Mouse (Mus musculus) heart, postnatal 0 days (tissue): ENCODE measurements around the gene Uba5. TPM values are rescaled to one million over a fixed set of nuclear protein-coding genes. Genes with fewer than 3 reads are reported as not detected.

Experiments used
- ATAC-seq: fragments of 200-750 bp; cut with Nextera tagmentation; 2 replicates; pipeline ENCODE4 v1.8.0; 2017; ENCODE audit warnings: low read depth, moderate number of reproducible peaks, moderate library complexity; ENCODE audit not compliant: insufficient read depth
- DNase-seq: peaks from one replicate; pipeline ENCODE4 v3.0.0-alpha.2; 2016; ENCODE audit warnings: low spot score
- H3K27ac ChIP-seq: fragments of 300-500 bp; sonication (generic); 2 replicates; pipeline ENCODE4 v1.5.1; 2014; ENCODE audit warnings: low read depth, mild to moderate bottlenecking
- H3K27me3 ChIP-seq: fragments of 300-500 bp; sonication (generic); 2 replicates; pipeline ENCODE4 v1.6.1; 2014; ENCODE audit warnings: low read length, mixed read lengths; ENCODE audit not compliant: control insufficient read depth, insufficient read depth
- H3K36me3 ChIP-seq: fragments of 300-500 bp; sonication (generic); replicated peaks from 2 replicates; pipeline ENCODE4 v1.6.1; 2014; ENCODE audit warnings: low read length, mixed read lengths; ENCODE audit not compliant: control insufficient read depth, insufficient read depth
- H3K4me1 ChIP-seq: fragments of 300-500 bp; sonication (generic); 2 replicates; pipeline ENCODE4 v1.6.1; 2014; ENCODE audit warnings: antibody characterized with exemption; ENCODE audit not compliant: control insufficient read depth, insufficient read depth
- H3K4me2 ChIP-seq: fragments of 300-500 bp; sonication (generic); 2 replicates; pipeline ENCODE4 v1.6.1; 2014; ENCODE audit warnings: low read depth, mild to moderate bottlenecking, low read length, moderate library complexity
- H3K4me3 ChIP-seq: fragments of 300-500 bp; sonication (generic); 2 replicates; pipeline ENCODE4 v1.5.1; 2014; ENCODE audit warnings: low read depth, low read length
- H3K9ac ChIP-seq: fragments of 300-500 bp; sonication (generic); replicated peaks from 2 replicates; pipeline ENCODE4 v1.6.1; 2014; ENCODE audit warnings: low read depth, low read length, mixed read lengths
- H3K9me3 ChIP-seq: fragments of 300-500 bp; sonication (generic); replicated peaks from 2 replicates; pipeline ENCODE4 v1.6.1; 2016; ENCODE audit warnings: low read length; ENCODE audit not compliant: control insufficient read depth
- CTCF ChIP-seq: IDR thresholded peaks from 2 replicates; pipeline ENCODE4 v1.5.1; 2016; ENCODE audit warnings: antibody characterized with exemption, control low read depth, low read depth
- EP300 ChIP-seq: IDR thresholded peaks from 2 replicates; pipeline ENCODE4 v1.6.1; 2016; ENCODE audit warnings: antibody characterized with exemption, low read depth
- WGBS: fragments of 180-500 bp; shearing (Covaris S2); extraction: QIAGEN DNeasy Blood & Tissue Kit; methylation state at CpG from one replicate; pipeline ENCODE4 v1.1.7; 2014; 5-methylcytosine and 5-hydroxymethylcytosine counted together
- polyA plus RNA-seq: library from polyadenylated mRNA; unstranded; fragments of >200 nt; fragmentation: Nextera tagmentation; extraction: Ambion mirVana; gene quantifications from 2 replicates; pipeline ENCODE4 v1.2.1, GENCODE M21; 2015
- total RNA-seq: library from RNA; depleted of rRNA; stranded (reverse); fragments of >200 nt; gene quantifications from 2 replicates; pipeline ENCODE4 v1.2.3, GENCODE M21; 2014; ENCODE audit warnings: low replicate concordance

Uba5 gene
- total and polyA plus RNA-seq, 2 experiments from 2014 or later: 25.3 to 28.3 TPM

- H3K36me3 ChIP-seq: peaks cover 41% of the 10 kb centered on the region
- DNase-seq (no peak), ATAC-seq (no peak)
- no peak overlapping the region for H3K4me2 ChIP-seq
- H3K27me3 ChIP-seq: no peaks in the 10 kb centered on the region
- 90% methylated on average over 11 of the region's 11 CpGs for WGBS
- H3K27ac ChIP-seq: no peak overlapping the region
- no peak overlapping the region for H3K9ac ChIP-seq
- H3K4me3 ChIP-seq: no peak overlapping the region
- no peak for TF ChIP-seq CTCF
- TF ChIP-seq EP300: no peak
- no peaks in the 10 kb centered on the region for H3K9me3 ChIP-seq
- no peaks in the 10 kb centered on the region for H3K4me1 ChIP-seq
Measured at GRCm38 (mm10) chr9:104029861-104030260, 33.1 kb downstream of the Uba5 start.

DNA sequence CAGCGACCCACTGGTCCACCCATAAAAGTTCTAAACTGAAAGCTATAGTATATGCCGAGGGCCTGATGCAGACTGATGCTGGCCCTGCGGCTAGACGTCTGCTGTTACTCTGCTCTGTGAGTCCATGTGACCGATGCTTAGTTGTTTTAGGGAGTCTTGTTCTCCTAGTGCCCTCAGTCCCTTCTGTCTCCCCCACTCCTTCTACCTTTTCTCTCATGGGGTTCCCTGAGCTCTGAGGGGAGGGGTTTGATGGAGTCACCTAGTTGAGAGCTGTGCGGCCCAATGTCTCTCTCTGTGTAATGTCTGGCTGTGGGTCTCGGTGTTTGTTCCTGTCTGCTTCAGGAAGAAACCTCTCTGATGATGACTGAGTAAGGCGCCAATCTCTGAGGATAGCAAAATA, 35.7 kb downstream of the Uba5 start:
- Histone ChIP-seq H3K4me3 (no peak overlapping the region), H3K4me2 (no peak overlapping the region), H3K27me3 (no peaks in the 10 kb centered on the region), H3K9me3 (no peaks in the 10 kb centered on the region), H3K4me1 (no peaks in the 10 kb centered on the region), H3K27ac (no peak overlapping the region), H3K36me3 (peaks cover 55% of the 10 kb centered on the region), H3K9ac (no peak overlapping the region)
- TF ChIP-seq EP300 (no peak), CTCF (no peak)
- DNase-seq (no peak), ATAC-seq (no peak)
- WGBS: 93% methylated on average over 8 of the region's 8 CpGs

GRCm38 (mm10) chr9:104021026-104021425, 41.9 kb downstream of the Uba5 start:
- TF ChIP-seq CTCF (no peak), EP300 (no peak)
- DNase-seq (no peak), ATAC-seq (no peak)
- Histone ChIP-seq H3K4me3 (no peak overlapping the region), H3K27ac (no peak overlapping the region), H3K4me1 (no peaks in the 10 kb centered on the region), H3K36me3 (peaks cover 69% of the 10 kb centered on the region), H3K27me3 (no peaks in the 10 kb centered on the region), H3K4me2 (no peak overlapping the region), H3K9me3 (no peaks in the 10 kb centered on the region), H3K9ac (no peak overlapping the region)
- WGBS: 93% methylated on average over 10 of the region's 10 CpGs

- Histone ChIP-seq H3K27me3 (no peaks in the 10 kb centered on the region), H3K9me3 (no peaks in the 10 kb centered on the region), H3K4me3 (no peak overlapping the region), H3K36me3 (peaks cover 49% of the 10 kb centered on the region), H3K27ac (no peak overlapping the region), H3K4me2 (no peak overlapping the region), H3K4me1 (no peaks in the 10 kb centered on the region), H3K9ac (no peak overlapping the region)
- ATAC-seq (no peak), DNase-seq (no peak)
- TF ChIP-seq EP300 (no peak), CTCF (no peak)
- WGBS: 58% methylated on average over 1 of the region's 1 CpGs
Measured at GRCm38 (mm10) chr9:104014526-104014925, 48.4 kb downstream of the Uba5 start.

- peak overlapping the region; percentile 81 for H3K4me2 ChIP-seq
- under 1% methylated on average over 37 of the region's 37 CpGs for WGBS
- ATAC-seq: peak; percentile 31
- peaks cover 17% of the 10 kb centered on the region; the same call in 1 of the 2 replicates for H3K4me1 ChIP-seq
- no peaks in the 10 kb centered on the region for H3K9me3 ChIP-seq
- peak overlapping the region; percentile 89 for H3K27ac ChIP-seq
- 0 out of 2 replicates have a peak, but pooled peaks cover 9% of the 10 kb centered on the region for H3K36me3 ChIP-seq
- DNase-seq: peak; percentile 75
- H3K9ac ChIP-seq: peak overlapping the region; percentile 79
- TF ChIP-seq CTCF (peak; percentile 42), EP300 (no peak)
- H3K27me3 ChIP-seq: no peaks in the 10 kb centered on the region
- H3K4me3 ChIP-seq: peak overlapping the region; percentile 70
Measured at GRCm38 (mm10) chr9:104002913-104003330, 60.0 kb downstream of the Uba5 start.
